Mouse (Mus musculus): Measurements from ENCODE around the gene Glis1.

Gene Glis1

GRCm38 (mm10) chr4:107452266-107453015 is 18.1 kb downstream of the Glis1 start:
- no peak for DNase-seq (ENCODE audit: low read depth in 2 of 2, low spot score in 2 of 2)

- DNase-seq (ENCODE audit: low read depth in 2 of 2, low spot score in 2 of 2), result peak; percentile 42 to 64
Observed at GRCm38 (mm10) chr4:107453141-107453984, 19.0 kb downstream of the Glis1 start.

GRCm38 (mm10) chr4:107457602-107458001 is 23.2 kb downstream of the Glis1 start:
- no peak for DNase-seq (ENCODE audit: low read depth in 2 of 2, low spot score in 2 of 2)

- no peak for DNase-seq (ENCODE audit: low read depth in 2 of 2, low spot score in 2 of 2)
Observed at GRCm38 (mm10) chr4:107458907-107459306, 24.5 kb downstream of the Glis1 start.

GRCm38 (mm10) chr4:107459461-107459860 is 25.1 kb downstream of the Glis1 start:
- no peak for DNase-seq (ENCODE audit: low read depth in 2 of 2, low spot score in 2 of 2)

GRCm38 (mm10) chr4:107460468-107460867 is 26.1 kb downstream of the Glis1 start:
- no peak for DNase-seq (ENCODE audit: low read depth in 2 of 2, low spot score in 2 of 2)

- DNase-seq (ENCODE audit: low read depth in 2 of 2, low spot score in 2 of 2), result no peak
Observed at GRCm38 (mm10) chr4:107467831-107468230, 33.4 kb downstream of the Glis1 start.

- no peak for DNase-seq (ENCODE audit: low read depth in 2 of 2, low spot score in 2 of 2)
Observed at GRCm38 (mm10) chr4:107468264-107468663, 33.9 kb downstream of the Glis1 start.

- no peak for DNase-seq (ENCODE audit: low read depth in 2 of 2, low spot score in 2 of 2)
Observed at GRCm38 (mm10) chr4:107468768-107469167, 34.4 kb downstream of the Glis1 start.

GRCm38 (mm10) chr4:107476266-107476665 is 41.9 kb downstream of the Glis1 start:
- DNase-seq (ENCODE audit: low read depth in 2 of 2, low spot score in 2 of 2), result no peak

GRCm38 (mm10) chr4:107479015-107479414 is 44.6 kb downstream of the Glis1 start:
- DNase-seq (ENCODE audit: low read depth in 2 of 2, low spot score in 2 of 2), result no peak

- DNase-seq (ENCODE audit: low read depth in 2 of 2, low spot score in 2 of 2), result no peak
Observed at GRCm38 (mm10) chr4:107482541-107482940, 48.1 kb downstream of the Glis1 start.

- no peak for DNase-seq (ENCODE audit: low read depth in 2 of 2, low spot score in 2 of 2)
Observed at GRCm38 (mm10) chr4:107483556-107484220, 49.3 kb downstream of the Glis1 start.

GRCm38 (mm10) chr4:107484221-107484575 is 49.8 kb downstream of the Glis1 start:
- no peak for DNase-seq (ENCODE audit: low read depth in 2 of 2, low spot score in 2 of 2)

- DNase-seq (ENCODE audit: low read depth in 2 of 2, low spot score in 2 of 2), result no peak
Observed at GRCm38 (mm10) chr4:107485903-107486302, 51.5 kb downstream of the Glis1 start.

GRCm38 (mm10) chr4:107489121-107489840 is 54.9 kb downstream of the Glis1 start:
- DNase-seq (ENCODE audit: low read depth in 2 of 2, low spot score in 2 of 2), result no peak

- no peak for DNase-seq (ENCODE audit: low read depth in 2 of 2, low spot score in 2 of 2)
Observed at GRCm38 (mm10) chr4:107492991-107493390, 58.6 kb downstream of the Glis1 start.

- no peak for DNase-seq (ENCODE audit: low read depth in 2 of 2, low spot score in 2 of 2)
Observed at GRCm38 (mm10) chr4:107495751-107496430, 61.5 kb downstream of the Glis1 start.

GRCm38 (mm10) chr4:107497430-107497935 is 63.1 kb downstream of the Glis1 start:
- no peak for DNase-seq (ENCODE audit: low read depth in 2 of 2, low spot score in 2 of 2)

GRCm38 (mm10) chr4:107502601-107503051 is 68.2 kb downstream of the Glis1 start:
- DNase-seq (ENCODE audit: low read depth in 2 of 2, low spot score in 2 of 2), result no peak
